Mouse (Mus musculus) heart, adult 2 months (tissue): ENCODE measurements at regions not wholly inside any gene's neighbourhood (a gene's known extent, or its start where the extent isn't known, plus 50 kb on each side); places are given as distances from the start of the nearest gene placed in this dataset.

Source experiments
- DNase-seq, 2 experiments: peaks; one replicate each; pipeline ENCODE4 v3.0.0; 2021
- H3K27ac ChIP-seq: fragments of 200-600 bp; 2 replicates; pipeline ENCODE4 v1.8.1; 2022
- H3K27me3 ChIP-seq: fragments of 200-500 bp; 2 replicates; pipeline ENCODE4 v1.6.1; 2012; ENCODE audit warnings: mild to moderate bottlenecking, low read length, inconsistent platforms, mixed read lengths; ENCODE audit not compliant: control insufficient read depth, insufficient read depth
- H3K36me3 ChIP-seq: fragments of 200-500 bp; 2 replicates; pipeline ENCODE4 v1.6.1; 2012; ENCODE audit warnings: low read length, inconsistent platforms; ENCODE audit not compliant: control insufficient read depth, insufficient read depth
- H3K4me1 ChIP-seq: fragments of 200-500 bp; 2 replicates; pipeline ENCODE4 v1.6.1; 2011; ENCODE audit warnings: low read length; ENCODE audit not compliant: control insufficient read depth, insufficient read depth
- H3K4me3 ChIP-seq: fragments of 200-600 bp; 2 replicates; pipeline ENCODE4 v1.8.1; 2022
- H3K79me2 ChIP-seq: fragments of 200-500 bp; replicated peaks from 2 replicates; pipeline ENCODE4 v1.6.1; 2012; ENCODE audit warnings: mild to moderate bottlenecking, inconsistent platforms, low read length, moderate library complexity, mixed read lengths; ENCODE audit not compliant: control insufficient read depth, insufficient read depth
- H3K9ac ChIP-seq: fragments of 200-500 bp; 2 replicates; pipeline ENCODE4 v1.6.1; 2012; ENCODE audit warnings: low read depth, mild to moderate bottlenecking, control low read depth, inconsistent platforms, low read length, mixed read lengths
- CTCF ChIP-seq: fragments of 200-600 bp; IDR thresholded peaks from 2 replicates; pipeline ENCODE4 v1.8.1; 2022; ENCODE audit warnings: antibody characterized with exemption, mild to moderate bottlenecking, moderate library complexity
- EP300 ChIP-seq: fragments of 200-500 bp; IDR thresholded peaks from 2 replicates; pipeline ENCODE4 v1.6.1; 2011; ENCODE audit warnings: low read depth, low read length, control low read depth; ENCODE audit not compliant: insufficient read depth
- POLR2A ChIP-seq: fragments of 200-500 bp; IDR thresholded peaks from 2 replicates; pipeline ENCODE4 v1.6.1; 2011; ENCODE audit warnings: mild to moderate bottlenecking, low read depth, low read length, control low read depth; ENCODE audit not compliant: insufficient read depth
- WGBS: fragments of 180-500 bp; shearing (Covaris S2); methylation state at CpG from one replicate; pipeline ENCODE4 v1.1.7; 2018; 5-methylcytosine and 5-hydroxymethylcytosine counted together
- intact Hi-C: fragments of 180-260 bp; cut with DNase I; formaldehyde crosslinking; loops from one replicate; pipeline ENCODE4 v1.15.1; 2025

- 84% methylated on average over 11 of the region's 11 CpGs for WGBS
Measured at GRCm38 (mm10) chr6:140961987-140962386, 232.9 kb downstream of the Gm11077 start.

GRCm38 (mm10) chr6:140962563-140962962, 233.5 kb downstream of the Gm11077 start:
- no peak overlapping the region for H3K4me3 ChIP-seq
- no peak overlapping the region for H3K9ac ChIP-seq
- no peak for TF ChIP-seq CTCF
- TF ChIP-seq POLR2A: no peak
- no peak for TF ChIP-seq EP300
- DNase-seq: no peak
- no peak overlapping the region for H3K27ac ChIP-seq
- no peaks in the 10 kb centered on the region for H3K79me2 ChIP-seq
- no peaks in the 10 kb centered on the region for H3K27me3 ChIP-seq
- no peaks in the 10 kb centered on the region for H3K36me3 ChIP-seq
- intact Hi-C loops: no loop called here
- WGBS: 72% methylated on average over 4 of the region's 4 CpGs
- no peaks in the 10 kb centered on the region; the same call in 1 of the 2 replicates for H3K4me1 ChIP-seq

More at GRCm38 (mm10) chr6:140961987-140962386, 232.9 kb downstream of the Gm11077 start:
- H3K4me1 ChIP-seq: no peaks in the 10 kb centered on the region; the same call in 1 of the 2 replicates
- intact Hi-C loops: no loop called here
- H3K9ac ChIP-seq: no peak overlapping the region
- H3K79me2 ChIP-seq: no peaks in the 10 kb centered on the region
- no peak overlapping the region for H3K4me3 ChIP-seq
- DNase-seq: no peak
- TF ChIP-seq POLR2A (no peak), CTCF (no peak), EP300 (no peak)
- no peaks in the 10 kb centered on the region for H3K36me3 ChIP-seq
- H3K27ac ChIP-seq: no peak overlapping the region
- no peaks in the 10 kb centered on the region for H3K27me3 ChIP-seq

- H3K36me3 ChIP-seq: no peaks in the 10 kb centered on the region
- H3K27ac ChIP-seq: no peak overlapping the region
- no peaks in the 10 kb centered on the region for H3K4me1 ChIP-seq
- WGBS: 86% methylated on average over 6 of the region's 6 CpGs
- H3K4me3 ChIP-seq: no peak overlapping the region
- TF ChIP-seq CTCF: no peak
- TF ChIP-seq POLR2A: no peak
- no peak for TF ChIP-seq EP300
- DNase-seq: no peak
- H3K79me2 ChIP-seq: no peaks in the 10 kb centered on the region
- intact Hi-C loops: no loop called here
- no peak overlapping the region for H3K9ac ChIP-seq
- no peaks in the 10 kb centered on the region for H3K27me3 ChIP-seq
Measured at GRCm38 (mm10) chr6:140973732-140974131, 244.6 kb downstream of the Gm11077 start.

- no peak overlapping the region for H3K27ac ChIP-seq
- intact Hi-C loops: no loop called here
Measured at GRCm38 (mm10) chr6:140976989-140977388, 247.9 kb downstream of the Gm11077 start.

GRCm38 (mm10) chr6:140983610-140984009, 254.5 kb downstream of the Gm11077 start:
- intact Hi-C loops: no loop called here
- TF ChIP-seq POLR2A (no peak), CTCF (no peak), EP300 (no peak)
- H3K4me3 ChIP-seq: no peak overlapping the region
- H3K27me3 ChIP-seq: no peaks in the 10 kb centered on the region
- no peaks in the 10 kb centered on the region for H3K36me3 ChIP-seq
- no peak overlapping the region for H3K9ac ChIP-seq
- no peak overlapping the region for H3K27ac ChIP-seq
- no peak for DNase-seq
- H3K4me1 ChIP-seq: no peaks in the 10 kb centered on the region
- no peaks in the 10 kb centered on the region for H3K79me2 ChIP-seq
- 93% methylated on average over 8 of the region's 8 CpGs for WGBS

More at GRCm38 (mm10) chr6:140976989-140977388, 247.9 kb downstream of the Gm11077 start:
- no peak for DNase-seq
- H3K4me3 ChIP-seq: no peak overlapping the region
- no peaks in the 10 kb centered on the region for H3K36me3 ChIP-seq
- H3K79me2 ChIP-seq: no peaks in the 10 kb centered on the region
- no peaks in the 10 kb centered on the region for H3K27me3 ChIP-seq
- no peaks in the 10 kb centered on the region for H3K4me1 ChIP-seq
- no peak overlapping the region for H3K9ac ChIP-seq
- TF ChIP-seq CTCF (no peak), POLR2A (no peak)
- 68% methylated on average over 5 of the region's 5 CpGs for WGBS

GRCm38 (mm10) chr6:140984249-140984648, 255.2 kb downstream of the Gm11077 start:
- Histone ChIP-seq H3K4me1 (no peaks in the 10 kb centered on the region), H3K36me3 (no peaks in the 10 kb centered on the region), H3K79me2 (no peaks in the 10 kb centered on the region), H3K9ac (no peak overlapping the region), H3K4me3 (no peak overlapping the region), H3K27me3 (no peaks in the 10 kb centered on the region), H3K27ac (no peak overlapping the region)
- TF ChIP-seq POLR2A (no peak), EP300 (no peak), CTCF (no peak)
- intact Hi-C loops: no loop called here
- no peak for DNase-seq
- 95% methylated on average over 7 of the region's 7 CpGs for WGBS
